Mouse (Mus musculus): ENCODE data around the gene Dnah12.

GRCm38 (mm10) chr14:26669292-26670073 lies 23.6 kb upstream of the Dnah12 start, which contains the start of gene Pde12:
- no peak for TF ChIP-seq CTCF (IDR thresholded peaks at IDR 0.05; ENCODE audit: low read depth, low read length)
- no peak for TF ChIP-seq TAL1 (conservative IDR thresholded peaks at IDR 0.05; ENCODE audit: low read depth, low read length)
- TF ChIP-seq GATA2 (IDR thresholded peaks at IDR 0.05; ENCODE audit: borderline replicate concordance, low read depth, low read length): no peak
- no peak for TF ChIP-seq POLR2AphosphoS5 (IDR thresholded peaks at IDR 0.05; ENCODE audit: insufficient replicate concordance, low read depth, low read length)
- TF ChIP-seq GATA1 (IDR thresholded peaks at IDR 0.05; ENCODE audit: borderline replicate concordance, low read length): no peak
